Mouse (Mus musculus): Measurements from ENCODE around the gene Gm21981. TPM values are rescaled to one million over a fixed set of nuclear protein-coding genes. Genes with fewer than 3 reads are reported as not detected.

The Gm21981 gene
- total RNA-seq (2023), result not detected

GRCm38 (mm10) chr17:47694442-47694502, at the start of gene Gm21981:
Gene Gm21981 (minus strand): TSS chr17:47694455.

GRCm38 (mm10) chr17:47736856-47737255, 42.6 kb upstream of the Gm21981 start, which contains the start of gene Tfeb:
Gene Tfeb (plus strand): TSS chr17:47737030.

DNA sequence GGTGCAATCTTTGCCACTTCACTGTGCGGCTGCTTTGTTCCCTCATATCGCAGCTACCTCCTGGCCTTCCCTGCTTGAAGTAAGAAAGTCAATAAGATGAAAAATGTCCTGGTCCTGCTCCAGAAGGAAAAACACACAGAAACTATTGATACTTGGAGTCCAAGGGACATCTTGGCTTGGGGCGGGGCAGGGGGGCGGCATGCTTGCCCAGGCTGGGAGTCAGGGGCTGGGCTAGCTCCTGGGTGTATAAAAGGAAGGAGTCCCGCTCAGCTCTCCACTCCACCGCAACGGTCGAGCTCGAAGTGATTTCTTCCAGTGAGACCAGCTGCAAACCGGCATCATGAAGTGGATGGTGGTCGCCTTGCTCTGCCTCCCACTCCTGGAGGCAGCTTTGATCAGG, 32.3 kb upstream of the Gm21981 start, which contains the start of gene Pgc:
TSS of gene Pgc (plus strand) at position 277 of the 400 bp plus-strand sequence.

GRCm38 (mm10) chr17:47694503-47695336, 465 bp upstream of the Gm21981 start, which contains the start of gene Prickle4:
Gene Prickle4 (minus strand): TSS chr17:47694736.

GRCm38 (mm10) chr17:47688608-47689575, 5.4 kb downstream of the Gm21981 start, which contains the start of gene Frs3:
Gene Frs3 (plus strand): TSS chr17:47689030.

GRCm38 (mm10) chr17:47688344-47688607, 6.0 kb downstream of the Gm21981 start, which contains the start of gene Tomm6:
Gene Tomm6 (minus strand): TSS chr17:47688386.

Other genes starting within 250 kb of the Gm21981 start
- 10 to 100 TPM; 33.7 to 39.5 TPM for gene Taf8, start 192.2 kb downstream of the Gm21981 start, total RNA-seq (2023)
- 100 to 1,000 TPM; 266 to 307 TPM for gene Ccnd3, start 189.4 kb downstream of the Gm21981 start, total RNA-seq (2023)
- 10 to 100 TPM in 1 of 2 experiments, 1 to 10 TPM in 1; 9.5 to 10.5 TPM for gene Bysl, start 83.0 kb downstream of the Gm21981 start, total RNA-seq (2023)
- gene Med20, start 82.9 kb downstream of the Gm21981 start, total RNA-seq (2023), result 10 to 100 TPM; 45.3 to 50.6 TPM
- 1 to 10 TPM; 1.9 to 2.5 TPM for gene Gm20517, start 82.9 kb downstream of the Gm21981 start, total RNA-seq (2023)
- 1 to 10 TPM; 3.5 to 6.4 TPM for gene Usp49, start 63.8 kb downstream of the Gm21981 start, total RNA-seq (2023)
- gene Tomm6, start 6.1 kb downstream of the Gm21981 start, total RNA-seq (2023), result 100 to 1,000 TPM; 187 to 200 TPM
- 1 to 10 TPM; 1.5 to 1.8 TPM for gene Frs3, start 5.4 kb downstream of the Gm21981 start, total RNA-seq (2023)
- gene Prickle4, start 281 bp upstream of the Gm21981 start, total RNA-seq (2023), result 1 to 10 TPM; 1.9 to 2.1 TPM
- gene Pgc, start 32.4 kb upstream of the Gm21981 start, total RNA-seq (2023), result not detected
- gene Tfeb, start 42.6 kb upstream of the Gm21981 start, total RNA-seq (2023), result 100 to 1,000 TPM; 123 to 146 TPM
- gene Mdfi, start 140.2 kb upstream of the Gm21981 start, total RNA-seq (2023), result not detected
- gene Foxp4, start 230.2 kb upstream of the Gm21981 start, total RNA-seq (2023), result 10 to 100 TPM; 18.3 to 26.2 TPM

Data from monocyte, adult 59 days (primary cell).